Mouse (Mus musculus) thymus, adult 2 months (tissue): ENCODE measurements around the gene Ubp1.

Source experiments
- CTCF ChIP-seq: fragments of 200-500 bp; IDR thresholded peaks from 2 replicates; pipeline ENCODE4 v1.5.1; 2012; ENCODE audit warnings: mild to moderate bottlenecking, control low read depth, low read length, moderate library complexity, borderline replicate concordance; ENCODE audit not compliant: control insufficient read depth, poor library complexity, insufficient read depth; ENCODE audit errors: extremely low read depth
- POLR2A ChIP-seq: fragments of 200-500 bp; IDR thresholded peaks from 2 replicates; pipeline ENCODE4 v1.6.1; 2012; ENCODE audit warnings: mild to moderate bottlenecking, low read length, control low read depth, moderate library complexity; ENCODE audit not compliant: control insufficient read depth, poor library complexity, insufficient read depth; ENCODE audit errors: extremely low read depth

GRCm38 (mm10) chr9:113990547-113991248 lies 60.0 kb downstream of the Ubp1 start:
- TF ChIP-seq CTCF (peak; percentile 86; the same call in 1 of the 2 replicates), POLR2A (no peak)
